Mouse (Mus musculus) CH12.LX (cell line): ENCODE measurements at regions not wholly inside any gene's neighbourhood (a gene's known extent, or its start where the extent isn't known, plus 50 kb on each side); places are given as distances from the start of the nearest gene placed in this dataset.

ENCODE experiments used
- DNase-seq: peaks from one replicate; pipeline ENCODE4 v3.0.0-alpha.2; 2013; ENCODE audit errors: extremely low read depth
- H3K27ac ChIP-seq: 2 replicates; pipeline ENCODE4 v1.5.1; 2012; ENCODE audit warnings: low read depth, mild to moderate bottlenecking, control low read depth, moderate library complexity; ENCODE audit not compliant: insufficient read depth
- H3K27me3 ChIP-seq: replicated peaks from 2 replicates; pipeline ENCODE3; 2012; ENCODE audit warnings: inconsistent platforms
- H3K36me3 ChIP-seq, 2 experiments: replicated peaks in 1 of 2; 2 replicates each; pipeline versions ENCODE3 to v1.6.1; 2012; ENCODE audit warnings: inconsistent platforms in 1 of 2, low read length in 1 of 2, mild to moderate bottlenecking in 1 of 2, mixed read lengths in 1 of 2, moderate library complexity in 1 of 2; ENCODE audit not compliant: control insufficient read depth in 1 of 2, insufficient read depth in 1 of 2
- H3K4me1 ChIP-seq, 2 experiments: 2 replicates each; pipeline ENCODE4 v1.6.1; 2012; ENCODE audit warnings: inconsistent platforms in 1 of 2, moderate library complexity in 1 of 2; ENCODE audit not compliant: insufficient read depth in 2 of 2, control insufficient read depth in 1 of 2
- H3K4me2 ChIP-seq: 2 replicates; pipeline ENCODE4 v1.6.1; 2012; ENCODE audit warnings: low read depth, mild to moderate bottlenecking, control low read depth; ENCODE audit not compliant: poor library complexity, insufficient read depth, severe bottlenecking
- H3K4me3 ChIP-seq, 3 experiments: fragments of 150-350 bp in 1 of 3; sonication (generic) in 1 of 3; replicated peaks in 1 of 3; 2 replicates each; pipeline versions ENCODE3 to v1.5.1; 2011 to 2012; ENCODE audit warnings: low read depth in 2 of 3, low read length in 2 of 3, mild to moderate bottlenecking in 2 of 3, moderate library complexity in 2 of 3, control low read depth in 1 of 3, improper control_type of control experiment in 1 of 3, inconsistent platforms in 1 of 3, mixed read lengths in 1 of 3; ENCODE audit not compliant: poor library complexity in 1 of 3
- H3K79me2 ChIP-seq: replicated peaks from 2 replicates; pipeline ENCODE4 v1.6.1; 2012; ENCODE audit warnings: mild to moderate bottlenecking, moderate library complexity; ENCODE audit not compliant: control insufficient read depth, poor library complexity, insufficient read depth, severe bottlenecking; ENCODE audit errors: extremely low read depth
- H3K9ac ChIP-seq: 2 replicates; pipeline ENCODE4 v1.6.1; 2012; ENCODE audit warnings: low read depth, mild to moderate bottlenecking, control low read depth, moderate library complexity; ENCODE audit not compliant: insufficient read depth
- H3K9me3 ChIP-seq: replicated peaks from 2 replicates; pipeline ENCODE3; 2012; ENCODE audit warnings: low read length, inconsistent platforms, mixed read lengths
- BHLHE40 ChIP-seq: IDR thresholded peaks from 2 replicates; pipeline ENCODE4 v1.6.1; 2011; ENCODE audit warnings: mild to moderate bottlenecking, low read depth, low read length, improper control_type of control experiment
- CHD1 ChIP-seq: IDR thresholded peaks from 2 replicates; pipeline ENCODE4 v1.6.1; 2012; ENCODE audit warnings: low read depth, low read length, improper control_type of control experiment, inconsistent platforms
- CTCF ChIP-seq, 2 experiments: IDR thresholded peaks in 1 of 2; conservative IDR thresholded peaks in 1 of 2; 2 replicates each; pipeline ENCODE4 v1.5.1; 2011 to 2012; ENCODE audit warnings: low read depth in 2 of 2, low read length in 2 of 2, improper control_type of control experiment in 1 of 2, inconsistent platforms in 1 of 2, mild to moderate bottlenecking in 1 of 2, moderate library complexity in 1 of 2
- E2F4 ChIP-seq: IDR thresholded peaks from 2 replicates; pipeline ENCODE4 v1.6.1; 2011; ENCODE audit warnings: low read depth, low read length, improper control_type of control experiment; ENCODE audit not compliant: insufficient replicate concordance
- GABPA ChIP-seq: IDR thresholded peaks from 2 replicates; pipeline ENCODE4 v1.6.1; 2012; ENCODE audit warnings: low read depth, low read length, improper control_type of control experiment, inconsistent platforms; ENCODE audit not compliant: insufficient replicate concordance
- HCFC1 ChIP-seq: IDR thresholded peaks from 2 replicates; pipeline ENCODE4 v1.6.1; 2012; ENCODE audit warnings: low read depth, mild to moderate bottlenecking, inconsistent platforms, low read length, improper control_type of control experiment
- MAZ ChIP-seq: IDR thresholded peaks from 2 replicates; pipeline ENCODE4 v1.6.1; 2012; ENCODE audit warnings: low read depth, mild to moderate bottlenecking, inconsistent platforms, low read length, improper control_type of control experiment, moderate library complexity
- MEF2A ChIP-seq: IDR thresholded peaks from 2 replicates; pipeline ENCODE4 v1.6.1; 2014; ENCODE audit warnings: low read depth, mild to moderate bottlenecking, inconsistent platforms, low read length, improper control_type of control experiment, borderline replicate concordance
- MXI1 ChIP-seq: IDR thresholded peaks from 2 replicates; pipeline ENCODE4 v1.6.1; 2011; ENCODE audit warnings: mild to moderate bottlenecking, low read depth, low read length, improper control_type of control experiment
- MYC ChIP-seq: IDR thresholded peaks from 2 replicates; pipeline ENCODE4 v1.6.1; 2011; ENCODE audit warnings: low read depth, mild to moderate bottlenecking, improper control_type of control experiment, low read length
- NRF1 ChIP-seq: IDR thresholded peaks from 2 replicates; pipeline ENCODE4 v1.6.1; 2014; ENCODE audit warnings: low read depth, mild to moderate bottlenecking, inconsistent platforms, low read length, improper control_type of control experiment, moderate library complexity
- POLR2AphosphoS2 ChIP-seq: IDR thresholded peaks from 2 replicates; pipeline ENCODE4 v1.6.1; 2011; ENCODE audit warnings: low read depth, low read length, improper control_type of control experiment
- SMC3 ChIP-seq: IDR thresholded peaks from 2 replicates; pipeline ENCODE4 v1.6.1; 2011; ENCODE audit warnings: low read depth, low read length, improper control_type of control experiment
- TBP ChIP-seq: conservative IDR thresholded peaks from 2 replicates; pipeline ENCODE4 v1.6.1; 2011; ENCODE audit warnings: low read depth, low read length, improper control_type of control experiment
- TCF12 ChIP-seq: IDR thresholded peaks from 2 replicates; pipeline ENCODE4 v1.6.1; 2014; ENCODE audit warnings: low read depth, mild to moderate bottlenecking, inconsistent platforms, low read length, improper control_type of control experiment
- UBTF ChIP-seq: IDR thresholded peaks from 2 replicates; pipeline ENCODE4 v1.6.1; 2012; ENCODE audit warnings: low read depth, mild to moderate bottlenecking, inconsistent platforms, low read length, improper control_type of control experiment, moderate library complexity
- ZKSCAN1 ChIP-seq: IDR thresholded peaks from 2 replicates; pipeline ENCODE4 v1.6.1; 2012; ENCODE audit warnings: low read depth, inconsistent platforms, low read length, improper control_type of control experiment, borderline replicate concordance
- dilution Hi-C: fragments of 300-500 bp; cut with MboI; formaldehyde crosslinking; loops from 2 replicates; pipeline ENCODE4 v1.14.3; 2020; ENCODE audit warnings: low sequenced_read_pairs; ENCODE audit not compliant: extremely low pct_unique_long_range_greater_than_20kb, extremely low pct_ligation_motif_present
- in situ Hi-C: fragments of 300-500 bp; cut with MboI; formaldehyde crosslinking; loops from 3 replicates; pipeline ENCODE4 v1.14.3; 2019; ENCODE audit warnings: low sequenced_read_pairs, low pct_ligation_motif_present, low pct_unique_long_range_greater_than_20kb, mixed read lengths

GRCm38 (mm10) chr16:8074729-8075128 is 350.2 kb downstream of the Tmem114 start:
- no peak overlapping the region for H3K4me3 ChIP-seq
- no peak for TF ChIP-seq GABPA
- TF ChIP-seq, all 38 proteins: peak for 0
- in situ Hi-C loops (no loop called here), dilution Hi-C loops (no loop called here)
- no peak for DNase-seq
- Histone ChIP-seq H3K4me1 (no peaks in the 10 kb centered on the region), H3K4me2 (no peak overlapping the region), H3K79me2 (no peaks in the 10 kb centered on the region), H3K9ac (no peak overlapping the region), H3K36me3 (no peaks in the 10 kb centered on the region), H3K27ac (no peak overlapping the region), H3K9me3 (peaks cover 72% of the 10 kb centered on the region), H3K27me3 (no peaks in the 10 kb centered on the region)

GRCm38 (mm10) chr16:8053936-8054335 is 371.0 kb downstream of the Tmem114 start:
- no peak for DNase-seq
- H3K4me3 ChIP-seq, result no peak overlapping the region
- H3K79me2 ChIP-seq, result no peaks in the 10 kb centered on the region
- peaks cover 82% of the 10 kb centered on the region for H3K9me3 ChIP-seq
- in situ Hi-C loops, result no loop called here
- TF ChIP-seq POLR2AphosphoS2 (no peak), MYC (no peak), BHLHE40 (no peak), MAZ (no peak), MXI1 (no peak), UBTF (no peak), NRF1 (no peak), HCFC1 (no peak), CTCF (conservative IDR thresholded peaks at IDR 0.05 in 1 of 2, IDR thresholded peaks at IDR 0.05 in 1 of 2; ENCODE audit: low read depth in 2 of 2, low read length in 2 of 2) (no peak), CHD1 (no peak), TCF12 (no peak), TBP (no peak), MEF2A (no peak), E2F4 (no peak), GABPA (no peak), SMC3 (no peak), ZKSCAN1 (no peak)
- no peaks in the 10 kb centered on the region for H3K4me1 ChIP-seq
- H3K4me2 ChIP-seq, result no peak overlapping the region
- dilution Hi-C loops, result no loop called here
- H3K27me3 ChIP-seq, result no peaks in the 10 kb centered on the region
- H3K27ac ChIP-seq, result no peak overlapping the region
- H3K36me3 ChIP-seq, result no peaks in the 10 kb centered on the region
- H3K9ac ChIP-seq, result no peak overlapping the region
